Mouse (Mus musculus) small intestine, adult 10 weeks (tissue): ENCODE measurements around the gene Wdr37. TPM values are rescaled to one million over a fixed set of nuclear protein-coding genes. Genes with fewer than 3 reads are reported as not detected.

Source experiments
- polyA plus RNA-seq: library from polyadenylated mRNA; stranded (reverse); fragments of 350-450 nt; fragmentation: Illumina TruSeq; extraction: RNeasy Lipid Tissue Mini Kit (QIAGEN cat#74804); gene quantifications from one replicate; pipeline ENCODE4 v1.2.3, GENCODE M21; 2014; ENCODE audit warnings: low replicate concordance

Wdr37 gene
- 25.7 TPM for polyA plus RNA-seq

GRCm38 (mm10) chr13:8871314-8871962 lies at the start of gene Wdr37:
Wdr37 (minus strand) TSS chr13:8871909.

GRCm38 (mm10) chr13:8885445-8886184 lies 13.9 kb upstream of the Wdr37 start, which contains the start of gene Idi1:
Idi1 (plus strand) TSS chr13:8885501.

Other genes starting within 250 kb of the Wdr37 start
- 116 TPM for gene Idi1, start 13.6 kb upstream of the Wdr37 start, polyA plus RNA-seq
- not detected for gene Gm9745, start 76.3 kb upstream of the Wdr37 start, polyA plus RNA-seq
- gene Idi2, start 81.0 kb upstream of the Wdr37 start, polyA plus RNA-seq: not detected
- 47.6 TPM for gene Gtpbp4, start 124.2 kb upstream of the Wdr37 start, polyA plus RNA-seq
- 102 TPM for gene Larp4b, start 222.0 kb upstream of the Wdr37 start, polyA plus RNA-seq